Mouse (Mus musculus) lung, postnatal 0 days (tissue): ENCODE data around the gene Cc2d2b. TPM values are rescaled to one million over a fixed set of nuclear protein-coding genes. Genes with fewer than 3 reads are reported as not detected.
A peak's percentile ranks its signal among the peaks of the same experiment; 100 is the strongest.

Experiments used
- ATAC-seq: fragments of 200-750 bp; cut with Nextera tagmentation; 2 replicates; pipeline ENCODE4 v1.8.0; 2017; ENCODE audit warnings: moderate library complexity
- DNase-seq: peaks from one replicate; pipeline ENCODE4 v3.0.0-alpha.2; 2016; ENCODE audit warnings: low spot score
- H3K27ac ChIP-seq: fragments of 300-500 bp; sonication (generic); 2 replicates; pipeline ENCODE4 v1.5.1; 2014; ENCODE audit warnings: antibody characterized with exemption, mild to moderate bottlenecking, low read length, mixed read lengths
- H3K27me3 ChIP-seq: fragments of 300-500 bp; sonication (generic); replicated peaks from 2 replicates; pipeline ENCODE4 v1.6.1; 2014; ENCODE audit warnings: low read length, mixed read lengths; ENCODE audit not compliant: insufficient read depth
- H3K36me3 ChIP-seq: fragments of 300-500 bp; sonication (generic); 2 replicates; pipeline ENCODE4 v1.6.1; 2014; ENCODE audit warnings: low read length, mixed read lengths; ENCODE audit not compliant: insufficient read depth
- H3K4me1 ChIP-seq: fragments of 300-500 bp; sonication (generic); 2 replicates; pipeline ENCODE4 v1.6.1; 2014; ENCODE audit warnings: antibody characterized with exemption, low read depth, low read length, mixed read lengths; ENCODE audit not compliant: insufficient read depth
- H3K4me2 ChIP-seq: fragments of 300-500 bp; sonication (generic); replicated peaks from 2 replicates; pipeline ENCODE4 v1.6.1; 2014; ENCODE audit warnings: low read depth, mild to moderate bottlenecking, low read length, moderate library complexity, mixed read lengths
- H3K4me3 ChIP-seq: fragments of 300-500 bp; sonication (generic); 2 replicates; pipeline ENCODE4 v1.5.1; 2014; ENCODE audit warnings: low read depth, low read length
- H3K9ac ChIP-seq: fragments of 300-500 bp; sonication (generic); replicated peaks from 2 replicates; pipeline ENCODE4 v1.6.1; 2014; ENCODE audit warnings: low read depth, mild to moderate bottlenecking
- H3K9me3 ChIP-seq: fragments of 300-500 bp; sonication (generic); 2 replicates; pipeline ENCODE4 v1.6.1; 2016; ENCODE audit warnings: low read length, mixed read lengths
- CTCF ChIP-seq: IDR thresholded peaks from 2 replicates; pipeline ENCODE4 v1.5.1; 2016; ENCODE audit warnings: antibody characterized with exemption, mild to moderate bottlenecking
- EP300 ChIP-seq: IDR thresholded peaks from 2 replicates; pipeline ENCODE4 v1.6.1; 2016; ENCODE audit warnings: antibody characterized with exemption, mild to moderate bottlenecking, control low read depth
- WGBS: fragments of 180-500 bp; shearing (Covaris S2); extraction: QIAGEN DNeasy Blood & Tissue Kit; methylation state at CpG from one replicate; pipeline ENCODE4 v1.1.7; 2014; 5-methylcytosine and 5-hydroxymethylcytosine counted together
- polyA plus RNA-seq: library from polyadenylated mRNA; unstranded; fragments of >200 nt; fragmentation: Nextera tagmentation; extraction: Ambion mirVana; gene quantifications from 2 replicates; pipeline ENCODE4 v1.2.1, GENCODE M21; 2015

Cc2d2b gene
- polyA plus RNA-seq, 1 experiment from 2014 or later: 0.33 TPM

DNA sequence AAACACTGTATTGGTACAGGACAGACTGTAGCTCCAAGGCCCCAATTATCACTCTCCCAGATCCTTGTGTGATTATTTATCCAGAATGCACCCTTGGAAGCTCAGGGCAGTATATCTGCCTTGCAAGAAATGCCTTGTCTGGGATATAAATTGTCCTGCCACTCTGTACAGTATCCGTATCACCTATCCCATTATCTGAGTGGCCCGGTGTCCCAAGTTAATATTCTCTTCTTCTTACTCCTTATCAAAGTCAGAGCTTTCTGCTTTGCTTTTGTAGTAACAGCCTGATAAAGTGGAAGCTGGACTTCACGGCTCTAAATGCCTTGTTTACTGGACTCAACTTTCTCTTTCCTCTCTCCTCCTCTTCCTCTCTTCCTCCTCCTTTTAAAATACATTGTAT is 64.2 kb downstream of the Cc2d2b start:
- Histone ChIP-seq H3K9me3 (no peaks in the 10 kb centered on the region), H3K9ac (no peak overlapping the region), H3K27ac (no peak overlapping the region), H3K27me3 (no peaks in the 10 kb centered on the region), H3K4me1 (no peaks in the 10 kb centered on the region), H3K4me2 (no peak overlapping the region), H3K36me3 (no peaks in the 10 kb centered on the region), H3K4me3 (no peak overlapping the region)
- no peak for DNase-seq
- no peak for ATAC-seq
- 50% methylated on average over 3 of the region's 3 CpGs for WGBS
- TF ChIP-seq EP300 (no peak), CTCF (no peak)

- Histone ChIP-seq H3K4me3 (no peak overlapping the region), H3K27ac (no peak overlapping the region), H3K36me3 (no peaks in the 10 kb centered on the region), H3K9ac (no peak overlapping the region), H3K9me3 (no peaks in the 10 kb centered on the region), H3K27me3 (no peaks in the 10 kb centered on the region), H3K4me2 (no peak overlapping the region), H3K4me1 (no peaks in the 10 kb centered on the region)
- TF ChIP-seq CTCF (no peak), EP300 (no peak)
- WGBS: 57% methylated on average over 14 of the region's 14 CpGs
- DNase-seq (no peak), ATAC-seq (peak; percentile 30; the same call in 1 of the 2 replicates)
These were observed 64.8 kb downstream of the Cc2d2b start for GRCm38 (mm10) chr19:40813385-40813784.

- Histone ChIP-seq H3K9me3 (no peaks in the 10 kb centered on the region), H3K9ac (no peak overlapping the region), H3K36me3 (no peaks in the 10 kb centered on the region), H3K4me2 (no peak overlapping the region), H3K27ac (no peak overlapping the region), H3K27me3 (no peaks in the 10 kb centered on the region), H3K4me1 (no peaks in the 10 kb centered on the region), H3K4me3 (no peak overlapping the region)
- DNase-seq (peak; percentile 78), ATAC-seq (peak; percentile 69)
- peak; percentile 61 for TF ChIP-seq EP300
- no peak for TF ChIP-seq CTCF
- 40% methylated on average over 7 of the region's 7 CpGs for WGBS
These were observed 67.2 kb downstream of the Cc2d2b start for GRCm38 (mm10) chr19:40815645-40816183.

DNA sequence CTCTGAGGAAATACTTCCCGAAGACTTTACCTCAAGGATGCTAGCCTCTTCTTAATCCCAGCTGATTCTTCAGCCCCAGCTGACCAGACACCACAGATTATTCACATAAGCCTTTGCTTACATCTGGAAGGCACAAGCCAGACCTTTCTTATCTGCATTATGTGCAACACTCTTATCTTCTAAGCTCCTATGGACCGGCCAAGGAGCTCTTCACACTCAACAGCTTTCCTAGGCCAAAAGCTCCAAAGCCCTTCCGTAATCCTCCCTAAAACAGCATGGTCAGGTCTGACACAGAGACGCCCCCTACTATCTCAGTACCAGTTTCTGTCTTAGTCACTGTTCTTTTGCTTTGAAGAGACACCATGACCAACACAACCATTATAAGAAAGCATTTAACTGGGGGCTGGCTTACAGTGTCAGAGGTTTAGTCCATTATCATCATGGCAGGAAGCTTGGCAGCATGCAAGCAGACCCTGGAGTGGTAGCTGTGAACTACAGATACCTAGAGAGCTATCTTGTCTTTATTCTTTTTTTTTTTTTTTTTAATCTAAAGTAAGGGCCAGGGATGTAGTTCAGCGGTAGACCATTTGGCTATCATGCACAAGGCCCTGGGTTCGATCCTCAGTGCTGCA is 69.5 kb downstream of the Cc2d2b start:
- H3K4me3 ChIP-seq: no peak overlapping the region
- no peaks in the 10 kb centered on the region for H3K27me3 ChIP-seq
- no peaks in the 10 kb centered on the region for H3K36me3 ChIP-seq
- no peak for ATAC-seq
- no peak overlapping the region for H3K4me2 ChIP-seq
- no peak overlapping the region for H3K9ac ChIP-seq
- no peak for TF ChIP-seq CTCF
- TF ChIP-seq EP300: no peak
- no peak for DNase-seq
- no peaks in the 10 kb centered on the region for H3K4me1 ChIP-seq
- H3K9me3 ChIP-seq: no peaks in the 10 kb centered on the region
- no peak overlapping the region for H3K27ac ChIP-seq
- WGBS: 76% methylated on average over 6 of the region's 6 CpGs

DNA sequence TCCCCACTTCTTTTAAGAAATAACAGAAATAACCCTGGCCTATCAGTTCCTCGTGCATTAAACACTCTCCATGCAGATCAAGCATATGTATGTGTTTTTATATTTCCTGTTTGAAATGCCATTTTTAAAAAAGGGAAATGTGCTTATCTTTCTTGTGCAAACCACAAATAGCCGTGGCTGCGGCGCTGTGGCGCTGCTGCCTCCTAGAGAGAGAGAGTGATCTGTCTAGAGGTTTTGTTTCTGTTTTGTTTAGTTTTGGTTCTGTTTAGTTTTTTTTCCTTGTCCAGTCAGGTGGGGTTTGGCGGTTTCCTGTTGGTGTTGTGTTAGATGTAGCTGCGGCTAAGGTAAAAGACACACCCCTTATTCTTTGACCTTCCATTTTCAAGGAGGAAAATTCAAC is 70.2 kb downstream of the Cc2d2b start:
- Histone ChIP-seq H3K27me3 (no peaks in the 10 kb centered on the region), H3K4me2 (no peak overlapping the region), H3K9ac (no peak overlapping the region), H3K9me3 (no peaks in the 10 kb centered on the region), H3K4me3 (no peak overlapping the region), H3K36me3 (no peaks in the 10 kb centered on the region), H3K27ac (no peak overlapping the region), H3K4me1 (no peaks in the 10 kb centered on the region)
- DNase-seq (peak; percentile 27), ATAC-seq (no peak)
- no peak for TF ChIP-seq EP300
- peak; percentile 39; the same call in 1 of the 2 replicates for TF ChIP-seq CTCF
- WGBS: 22% methylated on average over 7 of the region's 7 CpGs

GRCm38 (mm10) chr19:40821306-40821825 is 72.8 kb downstream of the Cc2d2b start:
- DNase-seq: no peak
- Histone ChIP-seq H3K9ac (no peak overlapping the region), H3K4me1 (no peaks in the 10 kb centered on the region), H3K4me2 (no peak overlapping the region), H3K9me3 (no peaks in the 10 kb centered on the region), H3K27me3 (no peaks in the 10 kb centered on the region), H3K36me3 (no peaks in the 10 kb centered on the region), H3K27ac (no peak overlapping the region), H3K4me3 (no peak overlapping the region)
- TF ChIP-seq CTCF: no peak
- TF ChIP-seq EP300: no peak
- ATAC-seq: no peak
- 59% methylated on average over 4 of the region's 4 CpGs for WGBS
